Mouse (Mus musculus) ES-Bruce4 (cell line): ENCODE data around the gene Cipc.

Source experiments
- CTCF ChIP-seq: IDR thresholded peaks from one replicate; pipeline ENCODE4 v1.8.1; 2011; ENCODE audit warnings: low read depth, low read length
- EP300 ChIP-seq: IDR thresholded peaks from 2 replicates; pipeline ENCODE4 v1.6.1; 2011; ENCODE audit warnings: low read depth, low read length; ENCODE audit not compliant: insufficient read depth
- POLR2A ChIP-seq: IDR thresholded peaks from one replicate; pipeline ENCODE4 v1.8.1; 2011; ENCODE audit warnings: low read length; ENCODE audit not compliant: insufficient read depth

DNA sequence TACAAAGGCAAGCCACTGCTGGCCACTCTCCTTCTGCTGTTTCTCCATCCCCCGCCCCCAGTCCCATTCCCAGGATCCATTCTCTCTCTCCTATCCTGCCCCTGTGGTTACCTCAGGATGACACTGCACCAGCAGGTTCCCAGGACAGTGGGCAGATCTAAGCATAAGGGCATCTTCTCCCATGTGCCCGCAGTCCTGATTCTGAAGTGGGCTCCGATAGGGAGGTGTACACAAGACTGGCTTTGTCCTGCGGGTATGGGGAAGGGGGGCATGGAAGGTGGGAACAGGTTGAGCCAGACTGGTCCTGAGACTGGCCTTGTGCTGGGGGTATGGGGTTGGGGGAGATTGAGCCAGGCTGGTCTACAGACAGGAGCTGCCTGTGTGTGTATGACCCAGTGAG is 57.8 kb downstream of the Cipc start:
- TF ChIP-seq POLR2A (no peak), CTCF (no peak), EP300 (no peak)
